Mouse (Mus musculus) lung, adult 2 months (tissue): ENCODE data around the gene Baz1a.

Experiments
- CTCF ChIP-seq: fragments of 200-500 bp; IDR thresholded peaks from 2 replicates; pipeline ENCODE4 v1.5.1; 2011; ENCODE audit warnings: mild to moderate bottlenecking, low read length, control low read depth; ENCODE audit not compliant: insufficient read depth
- POLR2A ChIP-seq: fragments of 200-500 bp; IDR thresholded peaks from 2 replicates; pipeline ENCODE4 v1.6.1; 2011; ENCODE audit warnings: low read depth, mild to moderate bottlenecking, control low read depth, low read length, borderline replicate concordance; ENCODE audit errors: extremely low read depth

GRCm38 (mm10) chr12:55016339-55017118 lies 2.4 kb upstream of the Baz1a start:
- TF ChIP-seq CTCF (no peak), POLR2A (no peak)
